Mouse (Mus musculus) neural tube, embryonic 13.5 days (tissue): ENCODE measurements around the gene Rapgef5. TPM values are rescaled to one million over a fixed set of nuclear protein-coding genes. Genes with fewer than 3 reads are reported as not detected.
A peak's percentile ranks its signal among the peaks of the same experiment; 100 is the strongest.

Experiments
- ATAC-seq: fragments of 200-750 bp; cut with Nextera tagmentation; 2 replicates; pipeline ENCODE4 v1.8.0; 2017; ENCODE audit warnings: low read depth, mild to moderate bottlenecking, moderate TSS enrichment, moderate library complexity
- H3K27ac ChIP-seq: fragments of 300-500 bp; sonication (generic); replicated peaks from 2 replicates; pipeline ENCODE4 v1.5.1; 2015; ENCODE audit warnings: moderate library complexity, mild to moderate bottlenecking, inconsistent platforms
- H3K27me3 ChIP-seq: fragments of 300-500 bp; sonication (generic); 2 replicates; pipeline ENCODE4 v1.6.1; 2015; ENCODE audit warnings: mild to moderate bottlenecking, inconsistent platforms
- H3K36me3 ChIP-seq: fragments of 300-500 bp; sonication (generic); 2 replicates; pipeline ENCODE4 v1.6.1; 2015; ENCODE audit warnings: mild to moderate bottlenecking, inconsistent platforms
- H3K4me1 ChIP-seq: fragments of 300-500 bp; sonication (generic); replicated peaks from 2 replicates; pipeline ENCODE4 v1.6.1; 2015; ENCODE audit warnings: inconsistent platforms
- H3K4me2 ChIP-seq: fragments of 300-500 bp; sonication (generic); 2 replicates; pipeline ENCODE4 v1.6.1; 2015; ENCODE audit warnings: inconsistent platforms, mild to moderate bottlenecking, moderate library complexity
- H3K4me3 ChIP-seq: fragments of 300-500 bp; sonication (generic); 2 replicates; pipeline ENCODE4 v1.5.1; 2015; ENCODE audit warnings: mild to moderate bottlenecking, inconsistent platforms
- H3K9ac ChIP-seq: fragments of 300-500 bp; sonication (generic); 2 replicates; pipeline ENCODE4 v1.6.1; 2015; ENCODE audit warnings: moderate library complexity, mild to moderate bottlenecking, inconsistent platforms
- H3K9me3 ChIP-seq: fragments of 300-500 bp; sonication (generic); 2 replicates; pipeline ENCODE4 v1.6.1; 2016; ENCODE audit warnings: inconsistent platforms
- WGBS: fragments of 180-500 bp; shearing (Covaris S2); methylation state at CpG from one replicate; pipeline ENCODE4 v1.1.7; 2015; 5-methylcytosine and 5-hydroxymethylcytosine counted together
- polyA plus RNA-seq: library from polyadenylated mRNA; unstranded; fragments of >200 nt; fragmentation: Nextera tagmentation; extraction: Ambion mirVana; gene quantifications from 2 replicates; pipeline ENCODE4 v1.2.1, GENCODE M21; 2015

The Rapgef5 gene
- 32.9 and 35.5 TPM in 2 replicates for polyA plus RNA-seq

DNA sequence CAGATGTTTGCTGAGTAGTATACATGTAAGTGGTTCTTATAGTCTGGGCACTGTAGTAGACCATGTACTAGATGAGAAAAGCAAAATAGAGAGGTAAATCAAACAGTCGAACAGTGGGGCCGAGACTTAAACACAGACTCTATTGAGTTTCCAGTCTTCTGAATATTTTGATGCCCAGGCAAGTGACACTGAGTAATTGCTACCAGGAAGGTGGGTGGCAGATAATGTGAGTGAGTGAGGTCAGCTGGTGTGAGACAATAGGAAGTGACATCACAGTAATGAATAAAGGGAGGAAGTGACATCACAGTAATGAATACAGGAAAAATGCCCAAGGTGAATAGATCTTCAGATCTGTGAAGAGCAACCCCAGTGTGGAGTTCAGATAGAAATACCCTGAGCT lies at the start of gene Rapgef5:
Rapgef5 (plus strand) TSS at position 301 of the 400 bp plus-strand sequence.
- peaks cover 18% of the 10 kb centered on the region for H3K4me1 ChIP-seq
- no peak within 1 kb of the TSS for H3K27ac ChIP-seq
- no peak within 1 kb of the TSS for H3K4me3 ChIP-seq
- H3K9me3 ChIP-seq = no peaks in the 10 kb centered on the region
- WGBS = 88% methylated on average over 2 of the region's 2 CpGs
- H3K27me3 ChIP-seq = no peaks in the 10 kb centered on the region
- no peak within 1 kb of the TSS for H3K9ac ChIP-seq
- no peaks in the 10 kb centered on the region for H3K36me3 ChIP-seq
- no peak for ATAC-seq
- H3K4me2 ChIP-seq = no peak within 1 kb of the TSS

DNA sequence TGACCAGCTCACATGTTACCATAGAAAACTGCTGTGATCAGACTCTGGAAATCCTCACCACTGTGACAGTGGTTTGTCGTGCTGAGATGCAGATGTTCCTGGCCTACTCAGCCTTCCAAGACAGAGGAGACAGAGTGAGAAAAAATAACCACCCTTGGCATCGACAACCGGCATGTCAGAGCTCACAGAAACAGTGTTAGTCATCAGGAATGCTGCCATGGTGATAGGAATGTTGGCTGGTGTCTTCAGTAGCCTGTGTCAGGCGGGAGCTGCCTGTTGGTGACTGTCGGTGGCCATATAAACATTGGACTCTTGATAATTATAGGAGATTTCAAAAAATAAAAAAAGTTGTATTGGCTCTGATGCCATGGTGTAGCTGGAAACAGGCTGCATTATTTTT lies 48.0 kb upstream of the Rapgef5 start:
- H3K36me3 ChIP-seq = no peaks in the 10 kb centered on the region
- no peak overlapping the region for H3K4me2 ChIP-seq
- no peak overlapping the region for H3K4me3 ChIP-seq
- ATAC-seq = no peak
- no peaks in the 10 kb centered on the region for H3K9me3 ChIP-seq
- no peak overlapping the region for H3K9ac ChIP-seq
- H3K27ac ChIP-seq = no peak overlapping the region
- no peaks in the 10 kb centered on the region for H3K27me3 ChIP-seq
- H3K4me1 ChIP-seq = no peaks in the 10 kb centered on the region
- 67% methylated on average over 5 of the region's 5 CpGs for WGBS

DNA sequence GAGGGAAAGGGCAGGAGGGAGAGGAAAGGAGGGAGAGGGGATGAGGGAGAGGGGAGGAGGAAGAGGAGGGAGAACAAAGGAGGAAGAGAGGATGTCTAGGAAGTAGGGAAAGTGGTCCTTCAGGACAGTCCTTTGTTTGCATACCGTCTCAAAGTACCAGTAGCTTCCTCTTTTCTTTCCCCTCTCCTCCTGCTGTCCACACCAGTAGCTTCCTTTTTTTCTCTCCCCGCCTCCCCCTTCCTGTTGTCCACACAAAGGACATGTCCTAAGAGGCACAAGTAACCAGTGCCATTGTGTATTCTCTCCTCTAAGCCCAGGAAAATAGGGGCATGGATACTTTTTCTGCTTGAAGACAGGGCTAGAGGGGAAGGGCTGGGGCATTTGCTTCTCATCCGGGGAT lies 37.3 kb upstream of the Rapgef5 start:
- Histone ChIP-seq H3K9me3 (no peaks in the 10 kb centered on the region), H3K9ac (no peak overlapping the region), H3K27me3 (no peaks in the 10 kb centered on the region), H3K4me1 (0 out of 2 replicates have a peak, but pooled peaks cover 4% of the 10 kb centered on the region), H3K4me3 (no peak overlapping the region), H3K27ac (no peak overlapping the region), H3K4me2 (no peak overlapping the region), H3K36me3 (no peaks in the 10 kb centered on the region)
- 60% methylated on average over 3 of the region's 3 CpGs for WGBS
- no peak for ATAC-seq

DNA sequence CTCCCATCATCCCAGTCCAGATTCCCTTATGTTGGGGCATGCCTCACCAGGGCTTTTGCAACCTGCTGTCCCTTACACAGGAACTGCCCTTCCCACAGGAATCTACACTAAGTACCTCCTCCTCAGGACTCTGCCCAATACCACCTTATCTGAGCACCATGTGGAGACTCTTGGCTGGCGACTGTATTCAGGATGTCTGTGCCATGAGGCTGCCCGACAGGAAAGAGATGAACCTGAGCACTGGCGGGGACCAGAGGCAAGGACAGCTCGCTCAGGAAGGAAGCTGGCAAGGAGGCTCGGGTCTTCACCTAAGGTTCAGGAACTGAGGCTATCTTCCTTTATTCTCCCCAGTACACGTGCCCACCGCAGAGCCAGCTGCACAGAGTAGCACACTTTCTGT lies 36.6 kb upstream of the Rapgef5 start:
- H3K36me3 ChIP-seq = no peaks in the 10 kb centered on the region
- no peak overlapping the region for H3K4me3 ChIP-seq
- no peak for ATAC-seq
- no peak overlapping the region for H3K4me2 ChIP-seq
- H3K27ac ChIP-seq = no peak overlapping the region
- H3K27me3 ChIP-seq = no peaks in the 10 kb centered on the region
- no peak overlapping the region for H3K9ac ChIP-seq
- WGBS = 80% methylated on average over 7 of the region's 7 CpGs
- H3K9me3 ChIP-seq = no peaks in the 10 kb centered on the region
- H3K4me1 ChIP-seq = 0 out of 2 replicates have a peak, but pooled peaks cover 4% of the 10 kb centered on the region

DNA sequence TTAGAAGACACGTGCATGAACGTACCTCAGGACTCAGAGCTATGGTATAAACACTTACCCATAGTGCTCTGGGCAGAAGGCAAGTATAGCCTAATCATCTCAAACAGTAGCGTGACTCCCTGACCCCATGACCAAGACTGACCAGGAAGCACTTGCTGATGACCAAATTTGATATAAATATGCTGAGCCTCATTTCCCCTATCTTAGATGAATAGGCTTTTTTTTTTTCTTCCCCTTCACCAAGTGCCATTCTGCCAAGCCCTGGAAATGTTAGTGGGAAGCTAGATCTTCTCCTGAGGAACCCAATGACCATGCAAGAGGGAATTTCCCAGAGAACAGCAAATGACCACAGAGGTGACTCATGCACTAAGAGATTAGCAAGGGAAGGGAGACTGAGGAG lies 35.3 kb upstream of the Rapgef5 start:
- no peak for ATAC-seq
- Histone ChIP-seq H3K36me3 (no peaks in the 10 kb centered on the region), H3K4me1 (0 out of 2 replicates have a peak, but pooled peaks cover 4% of the 10 kb centered on the region), H3K27ac (no peak overlapping the region), H3K4me2 (no peak overlapping the region), H3K27me3 (no peaks in the 10 kb centered on the region), H3K9me3 (no peaks in the 10 kb centered on the region), H3K4me3 (no peak overlapping the region), H3K9ac (no peak overlapping the region)
- 85% methylated on average over 3 of the region's 3 CpGs for WGBS

DNA sequence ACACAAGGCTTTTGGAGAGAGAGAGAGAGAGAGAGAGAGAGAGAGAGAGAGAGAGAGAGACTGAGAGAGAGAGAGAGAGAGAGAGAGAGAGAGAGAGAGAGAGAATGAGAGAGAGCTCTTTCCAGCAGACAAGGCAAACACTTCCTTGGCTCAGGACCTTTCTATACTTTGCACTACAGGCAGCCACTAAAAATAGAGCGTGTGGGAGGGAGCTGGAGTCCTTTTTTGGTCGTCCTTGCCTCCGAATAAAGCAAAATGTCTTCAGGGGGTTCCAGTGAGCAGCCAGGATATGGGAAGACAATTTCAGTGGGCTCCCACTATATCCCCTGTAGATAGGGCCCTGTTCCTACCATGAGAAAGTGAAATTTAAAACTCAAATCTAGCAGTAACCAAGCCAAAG lies 33.6 kb upstream of the Rapgef5 start:
- no peaks in the 10 kb centered on the region for H3K27me3 ChIP-seq
- no peak overlapping the region for H3K4me2 ChIP-seq
- no peak overlapping the region for H3K27ac ChIP-seq
- 49% methylated on average over 3 of the region's 3 CpGs for WGBS
- no peaks in the 10 kb centered on the region for H3K36me3 ChIP-seq
- H3K9ac ChIP-seq = no peak overlapping the region
- ATAC-seq = no peak
- no peak overlapping the region for H3K4me3 ChIP-seq
- H3K4me1 ChIP-seq = peaks cover 11% of the 10 kb centered on the region; the same call in 1 of the 2 replicates
- H3K9me3 ChIP-seq = no peaks in the 10 kb centered on the region

DNA sequence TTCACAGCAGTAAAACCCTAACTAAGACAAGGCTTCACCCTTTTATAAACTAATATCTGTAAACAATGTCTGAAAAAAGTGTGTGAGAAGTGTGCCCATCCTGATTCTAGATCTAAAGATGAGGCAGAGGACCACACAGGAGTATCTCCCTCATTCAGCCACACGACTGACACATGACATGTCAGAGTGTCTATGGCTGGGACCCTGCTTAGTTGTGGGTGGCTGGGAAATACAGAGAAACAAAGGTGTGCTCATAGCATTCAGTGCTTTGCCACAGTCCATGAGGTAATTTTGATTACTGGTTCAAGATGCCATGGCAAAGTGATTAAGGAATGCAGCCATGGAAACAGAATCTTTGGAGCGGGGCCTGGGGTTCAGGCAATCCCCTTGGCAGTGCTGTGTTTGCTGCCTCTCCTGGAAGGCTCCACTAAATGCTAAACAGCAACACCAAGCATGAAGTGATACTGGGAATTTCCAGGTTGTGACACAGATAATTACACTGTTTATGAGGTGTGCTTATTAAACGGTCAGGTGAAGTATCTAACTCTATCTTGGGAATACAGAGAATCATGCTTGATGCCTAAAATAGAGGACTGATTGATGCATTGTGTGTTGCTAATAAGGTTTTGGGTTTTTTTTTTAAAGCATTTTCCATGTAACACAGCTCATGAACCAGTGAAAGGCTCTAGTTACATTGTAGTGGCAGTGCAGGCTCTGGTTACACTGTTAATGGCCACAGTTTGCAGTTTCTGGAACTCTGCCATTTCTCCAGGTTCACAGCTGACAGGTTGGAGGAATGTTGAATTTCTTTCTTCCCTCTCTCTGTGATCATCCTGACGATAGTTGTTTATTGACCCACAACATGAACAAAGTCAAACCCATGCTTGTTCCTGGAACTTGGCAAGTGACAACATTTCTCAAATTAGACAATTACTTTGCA lies 29.9 kb upstream of the Rapgef5 start:
- no peaks in the 10 kb centered on the region for H3K9me3 ChIP-seq
- 71% methylated on average over 4 of the region's 4 CpGs for WGBS

DNA sequence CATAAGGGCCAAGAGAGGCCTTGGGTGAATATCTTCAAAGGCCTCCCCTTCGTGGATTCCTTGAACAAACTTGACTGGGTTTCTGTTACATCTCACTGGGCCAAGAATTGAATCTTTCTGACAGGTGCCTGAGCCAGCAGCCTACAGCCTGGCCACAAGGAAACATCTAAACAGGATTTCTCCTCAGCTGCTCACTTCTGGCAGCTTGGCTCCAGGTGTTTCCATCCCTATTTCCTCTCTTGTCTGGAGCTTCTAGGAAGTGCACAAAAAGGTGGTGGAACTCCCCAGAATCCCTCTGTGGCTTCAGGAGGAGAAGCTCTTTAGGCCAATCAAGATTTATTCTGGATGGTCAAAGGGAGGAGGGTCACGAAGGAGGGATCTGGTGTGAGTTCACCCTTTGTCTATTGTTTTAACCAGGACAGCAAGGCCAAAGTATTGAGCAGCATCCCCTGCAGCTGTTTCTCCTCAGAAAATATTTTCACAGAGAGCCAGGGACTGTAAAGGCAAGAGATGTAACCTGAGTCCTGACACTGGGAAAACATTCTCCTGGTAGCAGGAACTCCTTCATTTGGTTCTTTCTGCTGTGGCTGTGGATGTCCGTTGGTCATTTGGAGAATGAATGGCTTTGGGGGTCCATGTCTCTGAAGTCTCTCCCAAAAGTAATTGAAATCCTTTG lies 19.6 kb upstream of the Rapgef5 start:
- H3K9ac ChIP-seq = no peak overlapping the region
- H3K4me3 ChIP-seq = no peak overlapping the region
- H3K36me3 ChIP-seq = no peaks in the 10 kb centered on the region
- no peak overlapping the region for H3K4me2 ChIP-seq
- H3K27ac ChIP-seq = no peak overlapping the region
- WGBS = 73% methylated on average over 3 of the region's 3 CpGs
- H3K27me3 ChIP-seq = no peaks in the 10 kb centered on the region
- H3K9me3 ChIP-seq = no peaks in the 10 kb centered on the region
- ATAC-seq = no peak
- H3K4me1 ChIP-seq = no peaks in the 10 kb centered on the region; the same call in 1 of the 2 replicates

More for the DNA sequence above, 29.9 kb upstream of the Rapgef5 start:
- H3K36me3 ChIP-seq = no peaks in the 10 kb centered on the region
- H3K4me1 ChIP-seq = peaks cover 7% of the 10 kb centered on the region; the same call in 1 of the 2 replicates
- H3K9ac ChIP-seq = no peak overlapping the region
- no peak overlapping the region for H3K27ac ChIP-seq
- no peaks in the 10 kb centered on the region for H3K27me3 ChIP-seq
- H3K4me2 ChIP-seq = no peak overlapping the region
- ATAC-seq = 0 out of 2 replicates have a peak, but pooled peaks have one; percentile 32
- H3K4me3 ChIP-seq = no peak overlapping the region

DNA sequence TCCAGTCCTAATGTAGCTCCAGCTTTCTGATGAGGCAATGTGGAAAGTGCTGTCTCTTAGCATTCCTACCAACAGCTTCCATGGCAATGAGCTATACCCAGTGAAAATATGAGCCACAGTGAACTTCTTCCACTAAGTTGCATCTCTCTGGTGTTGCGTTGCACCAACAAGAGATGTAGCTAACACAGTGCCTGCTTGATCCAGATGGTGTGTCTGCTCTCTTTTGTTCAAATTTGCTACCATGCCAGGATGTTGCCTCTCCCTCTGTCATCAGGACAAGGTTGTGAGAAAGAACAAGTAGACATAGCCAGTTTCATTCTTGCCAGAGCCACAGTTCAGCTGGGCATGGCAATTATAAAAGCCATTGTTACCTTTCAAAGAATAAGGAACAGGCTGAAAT lies 18.9 kb upstream of the Rapgef5 start:
- no peak overlapping the region for H3K27ac ChIP-seq
- no peaks in the 10 kb centered on the region; the same call in 1 of the 2 replicates for H3K4me1 ChIP-seq
- ATAC-seq = no peak
- 90% methylated on average over 1 of the region's 1 CpGs for WGBS
- no peak overlapping the region for H3K4me3 ChIP-seq
- no peak overlapping the region for H3K4me2 ChIP-seq
- H3K36me3 ChIP-seq = no peaks in the 10 kb centered on the region
- H3K27me3 ChIP-seq = no peaks in the 10 kb centered on the region
- no peak overlapping the region for H3K9ac ChIP-seq
- H3K9me3 ChIP-seq = no peaks in the 10 kb centered on the region

DNA sequence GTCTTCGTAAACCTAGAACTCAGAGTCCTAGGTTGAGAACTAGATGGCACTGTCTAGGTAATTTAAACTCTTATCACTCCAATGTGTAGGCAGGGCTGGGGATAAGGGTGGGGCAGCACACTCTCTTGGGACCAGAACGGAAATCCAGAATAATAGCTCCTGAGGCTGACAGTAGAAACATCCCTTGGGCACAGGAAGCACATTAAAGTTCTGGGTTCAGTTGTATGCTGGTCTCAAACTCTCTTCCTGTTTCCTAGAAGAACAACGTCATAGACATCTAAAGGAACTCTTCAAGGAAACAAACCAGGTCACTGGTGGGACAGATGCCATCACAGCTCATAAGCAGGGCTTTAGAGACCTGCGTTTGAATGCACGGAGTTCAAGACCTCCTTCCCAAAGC lies 17.0 kb upstream of the Rapgef5 start:
- no peaks in the 10 kb centered on the region for H3K9me3 ChIP-seq
- no peak overlapping the region for H3K27ac ChIP-seq
- no peaks in the 10 kb centered on the region; the same call in 1 of the 2 replicates for H3K4me1 ChIP-seq
- no peaks in the 10 kb centered on the region for H3K27me3 ChIP-seq
- H3K36me3 ChIP-seq = no peaks in the 10 kb centered on the region
- no peak overlapping the region for H3K4me2 ChIP-seq
- WGBS = 92% methylated on average over 5 of the region's 5 CpGs
- no peak overlapping the region for H3K4me3 ChIP-seq
- H3K9ac ChIP-seq = no peak overlapping the region
- no peak for ATAC-seq

DNA sequence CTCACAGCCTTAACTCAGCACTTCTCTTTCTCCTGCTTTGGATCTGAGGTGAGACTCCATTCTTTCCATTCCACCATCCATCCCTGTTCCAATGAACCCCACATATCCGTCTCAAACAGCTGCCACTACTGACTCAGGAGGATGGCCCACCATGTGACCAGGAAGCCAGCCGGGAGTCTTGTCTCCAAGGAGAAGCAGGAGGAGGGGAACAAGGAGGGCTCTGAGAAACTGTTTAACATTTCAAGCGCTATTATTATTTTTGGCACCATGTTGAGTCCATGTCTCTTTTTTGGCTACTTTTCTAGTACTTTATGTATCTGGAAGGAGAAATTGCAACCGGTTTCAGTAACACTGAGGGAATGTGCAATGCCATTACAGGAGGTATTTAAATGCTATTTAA lies 15.1 kb upstream of the Rapgef5 start:
- 0 out of 2 replicates have a peak overlapping the region, but pooled peaks have one; percentile 13 for H3K27ac ChIP-seq
- H3K36me3 ChIP-seq = no peaks in the 10 kb centered on the region
- H3K9me3 ChIP-seq = no peaks in the 10 kb centered on the region
- H3K4me2 ChIP-seq = no peak overlapping the region
- H3K9ac ChIP-seq = no peak overlapping the region
- H3K27me3 ChIP-seq = no peaks in the 10 kb centered on the region
- ATAC-seq = no peak
- H3K4me1 ChIP-seq = no peaks in the 10 kb centered on the region; the same call in 1 of the 2 replicates
- no peak overlapping the region for H3K4me3 ChIP-seq
- WGBS = 70% methylated on average over 4 of the region's 4 CpGs

DNA sequence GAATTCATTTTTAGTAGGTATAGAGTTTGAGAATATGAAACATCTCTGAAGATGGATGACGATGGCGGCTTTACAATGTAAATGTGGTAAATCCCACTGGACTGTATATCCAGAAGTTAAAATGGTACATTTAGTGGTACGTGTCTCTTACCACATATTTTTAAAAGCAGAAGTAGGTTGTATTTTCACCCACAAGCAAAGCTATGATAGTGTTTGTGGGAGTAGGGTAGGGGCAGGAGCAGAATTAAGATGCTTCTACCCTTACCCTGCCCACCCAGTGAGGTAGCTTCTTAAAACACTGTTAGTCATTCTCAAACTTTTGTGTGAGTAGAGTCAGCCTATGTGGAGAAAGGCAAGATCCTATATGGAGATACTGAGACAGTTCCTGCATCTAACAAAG lies 13.4 kb upstream of the Rapgef5 start:
- Histone ChIP-seq H3K36me3 (no peaks in the 10 kb centered on the region), H3K9me3 (no peaks in the 10 kb centered on the region), H3K9ac (no peak overlapping the region), H3K4me1 (no peaks in the 10 kb centered on the region; the same call in 1 of the 2 replicates), H3K4me2 (no peak overlapping the region), H3K27ac (no peak overlapping the region), H3K4me3 (no peak overlapping the region), H3K27me3 (no peaks in the 10 kb centered on the region)
- ATAC-seq = no peak
- WGBS = 94% methylated on average over 3 of the region's 3 CpGs
